Mouse (Mus musculus) layer of hippocampus, postnatal 36 days (tissue): ENCODE measurements at regions not wholly inside any gene's neighbourhood (a gene's known extent, or its start where the extent isn't known, plus 50 kb on each side); places are given as distances from the start of the nearest gene placed in this dataset.

Source experiments
- DNase-seq, 2 experiments: peaks; one replicate each; pipeline ENCODE4 v3.0.0; 2022

- DNase-seq, result peak; percentile 36 to 47
Observed at GRCm38 (mm10) chr11:9739098-9739497, 547.4 kb downstream of the Abca13 start.

- DNase-seq, result no peak
Observed at GRCm38 (mm10) chr11:9780240-9780901, 588.6 kb downstream of the Abca13 start.

- no peak for DNase-seq
Observed at GRCm38 (mm10) chr11:9793175-9793828, 601.6 kb downstream of the Abca13 start.

- DNase-seq, result no peak
Observed at GRCm38 (mm10) chr11:9839636-9840035, 647.9 kb downstream of the Abca13 start.

- no peak for DNase-seq
Observed at GRCm38 (mm10) chr11:9868454-9869130, 676.9 kb downstream of the Abca13 start.
